39 mouse cellular contexts compared by ENCODE assay signal in the genomic region with DNA sequence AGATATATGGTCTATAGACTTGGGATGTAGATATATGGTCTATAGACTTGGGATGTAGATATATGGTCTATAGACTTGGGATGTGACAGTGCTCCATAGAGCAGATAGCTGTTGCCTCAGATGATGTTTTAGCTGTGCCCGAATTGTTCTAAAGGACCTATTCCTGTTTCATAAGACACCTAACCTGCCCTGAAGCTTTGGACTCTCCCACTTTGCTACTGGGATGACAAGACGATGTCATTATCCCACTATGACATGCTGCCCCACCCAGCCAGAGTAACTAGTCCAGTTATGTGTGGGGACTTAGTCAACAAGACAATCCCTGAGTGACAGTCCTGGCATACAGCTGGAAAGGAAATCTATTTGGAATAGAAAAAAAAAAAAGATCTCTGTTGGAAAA. TPM values are rescaled to one million over a fixed set of nuclear protein-coding genes. Genes with fewer than 3 reads are reported as not detected.
"Had no signal": no experiment of that assay in that cellular context is flagged by ENCODE, and none has a peak within 500 bp of the region (broad histone marks: within the 10 kb centered on the region; RNA-seq: fewer than 3 reads in every experiment).

A gene (plus strand): TSS at position 301 of the 400 bp plus-strand sequence.

- H3K36me3 ChIP-seq: embryonic facial prominence, embryonic 10.5 days; embryonic facial prominence, embryonic 12.5 days; embryonic facial prominence, embryonic 13.5 days; embryonic facial prominence, embryonic 15.5 days; forebrain, embryonic 10.5 days; forebrain, embryonic 12.5 days; forebrain, embryonic 15.5 days had no signal

- H3K4me1 ChIP-seq: embryonic facial prominence, embryonic 10.5 days; embryonic facial prominence, embryonic 12.5 days; embryonic facial prominence, embryonic 13.5 days; embryonic facial prominence, embryonic 15.5 days; forebrain, embryonic 10.5 days; forebrain, embryonic 12.5 days; forebrain, embryonic 13.5 days; forebrain, embryonic 15.5 days had no signal

- DNase-seq: cerebellum, adult 2 months; cerebellum, adult 8-10 months; cerebellum, adult 9-10 months; cerebellum, adult 9-11 months; cerebellum, postnatal 10 days; cerebellum, postnatal 14 days; cerebellum, postnatal 25 days; cerebellum, postnatal 36 days; embryo, embryonic 11 days; forebrain, postnatal 0 days; gastrocnemius, adult 2 months; gastrocnemius, postnatal 10 days; gastrocnemius, postnatal 14 days; gastrocnemius, postnatal 25 days; gastrocnemius, postnatal 36 days; heart, adult 18-20 months; heart, adult 2 months had no signal

- H3K27me3 ChIP-seq: embryonic facial prominence, embryonic 12.5 days; embryonic facial prominence, embryonic 13.5 days; embryonic facial prominence, embryonic 15.5 days; forebrain, embryonic 12.5 days; forebrain, embryonic 13.5 days; forebrain, embryonic 15.5 days had no signal

- H3K4me3 ChIP-seq: embryonic facial prominence, embryonic 10.5 days; embryonic facial prominence, embryonic 12.5 days; embryonic facial prominence, embryonic 13.5 days; embryonic facial prominence, embryonic 15.5 days; erythroblast, embryonic 14.5 days; forebrain, embryonic 10.5 days; forebrain, embryonic 12.5 days; forebrain, embryonic 13.5 days; forebrain, embryonic 15.5 days; gastrocnemius, adult 2 months; heart, adult 2 months had no signal

- H3K27ac ChIP-seq: embryonic facial prominence, embryonic 10.5 days; embryonic facial prominence, embryonic 12.5 days; embryonic facial prominence, embryonic 13.5 days; embryonic facial prominence, embryonic 15.5 days; forebrain, embryonic 10.5 days; forebrain, embryonic 12.5 days; forebrain, embryonic 13.5 days; forebrain, embryonic 15.5 days; gastrocnemius, adult 2 months; heart, adult 2 months had no signal

RNA-seq across cellular contexts. Expression of the gene that starts here (rescaled TPM):
- total RNA-seq: common myeloid progenitor, adult 5-6 weeks; forebrain, postnatal 0 days; gastrocnemius, adult 18-20 months; gastrocnemius, adult 2 months; gastrocnemius, adult 8-10 months; gastrocnemius, postnatal 10 days; gastrocnemius, postnatal 14 days; gastrocnemius, postnatal 25 days; gastrocnemius, postnatal 36 days; gastrocnemius, postnatal 4 days; granulocyte monocyte progenitor cell, adult 5-6 weeks; heart, adult 18-20 months; heart, adult 2 months; heart, adult 8-10 months had no signal
- polyA plus RNA-seq: embryonic facial prominence, embryonic 11.5 days; embryonic facial prominence, embryonic 12.5 days; embryonic facial prominence, embryonic 13.5 days; embryonic facial prominence, embryonic 14.5 days; embryonic facial prominence, embryonic 15.5 days; erythroblast, embryonic 14.5 days; forebrain, embryonic 10.5 days; forebrain, embryonic 11.5 days; forebrain, embryonic 12.5 days; forebrain, embryonic 13.5 days; forebrain, embryonic 14.5 days; forebrain, embryonic 15.5 days; forebrain, embryonic 16.5 days; frontal cortex, adult 2 months; gonadal fat pad, adult 2 months; heart, adult 2 months had no signal
